Mouse (Mus musculus) urinary bladder, postnatal 36 days (tissue): ENCODE results near the gene Smim4.

ENCODE experiments used
- DNase-seq, 2 experiments: peaks; one replicate each; pipeline ENCODE4 v3.0.0; 2022; ENCODE audit warnings: low spot score in 2 of 2, mixed read lengths in 1 of 2

Gene Smim4

DNA sequence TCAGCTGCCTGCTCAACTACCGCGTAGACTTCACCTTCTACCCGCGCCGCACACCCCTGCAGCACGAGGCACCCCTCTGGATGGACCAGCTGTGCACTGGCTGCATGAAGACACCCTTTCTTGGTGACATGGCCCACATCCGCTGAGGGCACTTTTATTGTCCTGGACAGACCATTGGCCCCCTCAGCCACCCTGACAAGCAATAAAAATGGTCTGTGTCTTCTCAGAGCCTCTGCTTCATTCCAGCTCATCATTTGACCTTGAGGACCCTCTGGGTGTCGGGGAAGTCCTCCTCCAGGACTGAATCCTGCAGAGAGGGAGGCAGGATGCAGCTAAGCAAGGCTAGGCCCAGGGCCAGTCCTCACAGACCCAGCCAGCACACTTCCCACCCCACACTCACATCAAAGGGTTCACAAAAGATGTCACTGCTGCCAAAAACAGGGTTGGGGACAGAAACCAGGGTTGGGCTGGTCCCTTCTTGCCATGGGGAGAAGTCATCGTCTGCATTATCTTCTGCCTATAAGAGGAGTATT, 10.2 kb upstream of the Smim4 start:
- no peak for DNase-seq

DNA sequence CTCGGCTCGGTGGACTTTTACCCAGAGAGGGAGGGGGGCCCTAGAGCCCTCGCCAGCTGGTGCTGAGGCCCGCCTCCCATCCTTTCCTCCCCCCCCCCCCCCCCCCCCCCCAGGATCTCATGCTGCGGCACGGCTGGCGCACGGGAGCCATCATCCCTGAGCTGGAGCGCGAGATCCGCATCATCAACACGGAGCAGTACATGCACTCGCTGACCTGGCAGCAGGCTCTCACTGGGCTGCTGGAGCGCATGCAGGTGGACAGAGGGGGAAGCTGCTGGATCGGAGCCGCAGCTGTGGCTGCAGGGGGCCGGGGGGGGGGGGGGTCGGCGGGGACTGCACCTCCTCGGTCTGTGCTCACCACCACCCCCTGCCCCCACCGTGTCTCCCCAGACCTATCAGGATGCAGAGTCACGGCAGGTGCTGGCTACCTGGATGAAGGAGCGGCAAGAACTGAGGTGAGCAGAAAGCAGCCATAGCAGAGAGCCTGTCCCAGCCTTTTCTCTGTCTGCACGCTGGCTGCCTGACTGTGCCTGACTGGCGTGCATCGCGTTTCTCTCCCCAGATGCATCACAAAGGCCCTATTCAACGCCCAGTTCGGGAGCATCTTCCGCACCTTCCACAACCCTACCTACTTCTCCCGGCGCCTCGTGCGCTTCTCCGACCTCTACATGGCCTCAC, 9.6 kb upstream of the Smim4 start:
- DNase-seq: peak in 1 of 2 experiments; percentile 0

DNA sequence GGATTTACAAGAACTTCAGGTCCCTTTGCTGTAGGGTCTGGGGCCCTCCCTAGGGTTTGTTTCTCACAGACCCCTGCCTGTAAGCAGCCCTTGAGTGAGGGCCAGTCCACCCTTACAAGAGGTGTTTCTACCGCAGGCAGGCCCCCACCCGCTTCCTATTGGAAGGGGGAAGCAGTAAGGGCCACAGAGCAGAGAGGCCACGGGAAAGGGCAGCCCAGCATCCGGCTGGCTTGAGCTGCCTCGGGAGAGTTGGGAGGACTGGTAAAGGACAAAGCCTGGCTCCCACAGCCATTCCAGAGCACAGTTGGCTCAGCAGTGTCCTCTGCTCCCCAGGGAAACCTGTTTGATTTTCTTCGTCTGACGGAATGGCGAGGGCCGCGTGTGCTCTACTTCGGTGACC, 9.0 kb upstream of the Smim4 start:
- no peak for DNase-seq

DNA sequence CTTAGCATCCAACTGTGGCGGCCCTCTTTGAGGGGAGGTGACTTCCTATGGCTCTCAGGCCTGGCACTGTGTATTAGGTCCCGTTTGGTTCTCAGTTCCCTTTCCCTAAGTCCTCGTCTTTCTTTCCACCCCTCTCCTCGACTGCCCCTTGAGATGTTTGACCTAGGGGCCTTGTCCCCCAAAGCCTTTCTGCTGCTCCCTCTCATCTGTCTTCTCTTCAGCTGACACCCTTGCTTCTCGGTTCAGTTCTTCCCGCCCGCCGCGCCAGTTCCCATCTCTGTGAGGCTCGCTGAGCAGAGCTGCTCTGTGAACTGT, 8.5 kb upstream of the Smim4 start:
- DNase-seq: no peak

DNA sequence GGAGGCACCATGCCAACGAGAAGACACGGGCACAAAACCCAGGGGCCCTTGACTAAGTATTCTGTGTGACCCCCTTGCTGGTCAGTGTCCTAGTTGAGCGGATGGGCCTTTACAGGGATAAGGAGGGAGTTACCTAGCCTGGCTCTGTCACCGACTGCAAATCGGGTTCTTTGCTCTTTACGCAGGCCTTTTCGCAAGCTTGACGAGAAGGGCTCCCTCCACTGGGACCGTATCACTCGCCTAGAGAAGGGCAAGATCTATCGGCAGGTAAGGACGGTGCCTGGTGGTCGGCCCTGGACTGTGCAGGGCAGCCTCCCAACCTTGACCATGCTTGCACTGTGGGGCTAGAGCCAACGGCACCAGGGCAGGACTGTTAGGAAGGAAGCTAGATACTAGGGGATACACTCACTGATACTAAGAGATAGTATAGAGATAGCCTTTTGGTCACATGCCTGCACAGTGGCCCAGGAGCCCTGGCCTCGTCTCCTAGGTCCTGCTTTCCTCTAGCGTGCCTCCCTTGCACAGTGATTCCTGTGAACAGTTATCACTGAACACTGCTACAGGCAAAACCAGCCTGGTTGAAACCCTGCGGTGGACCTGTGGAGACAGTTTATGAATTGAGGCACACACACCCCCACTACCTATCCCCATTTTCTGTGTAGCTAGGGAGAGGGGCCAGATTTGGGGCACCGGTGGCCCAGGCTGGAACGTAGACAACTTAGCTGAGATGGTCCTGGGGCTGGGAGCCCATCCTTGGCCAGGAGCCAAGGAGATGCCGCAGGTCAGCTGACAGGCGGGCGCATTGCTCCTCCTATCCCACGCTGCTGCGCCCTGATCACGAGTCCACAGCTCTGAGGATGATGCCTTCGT, 7.9 kb upstream of the Smim4 start:
- no peak for DNase-seq

DNA sequence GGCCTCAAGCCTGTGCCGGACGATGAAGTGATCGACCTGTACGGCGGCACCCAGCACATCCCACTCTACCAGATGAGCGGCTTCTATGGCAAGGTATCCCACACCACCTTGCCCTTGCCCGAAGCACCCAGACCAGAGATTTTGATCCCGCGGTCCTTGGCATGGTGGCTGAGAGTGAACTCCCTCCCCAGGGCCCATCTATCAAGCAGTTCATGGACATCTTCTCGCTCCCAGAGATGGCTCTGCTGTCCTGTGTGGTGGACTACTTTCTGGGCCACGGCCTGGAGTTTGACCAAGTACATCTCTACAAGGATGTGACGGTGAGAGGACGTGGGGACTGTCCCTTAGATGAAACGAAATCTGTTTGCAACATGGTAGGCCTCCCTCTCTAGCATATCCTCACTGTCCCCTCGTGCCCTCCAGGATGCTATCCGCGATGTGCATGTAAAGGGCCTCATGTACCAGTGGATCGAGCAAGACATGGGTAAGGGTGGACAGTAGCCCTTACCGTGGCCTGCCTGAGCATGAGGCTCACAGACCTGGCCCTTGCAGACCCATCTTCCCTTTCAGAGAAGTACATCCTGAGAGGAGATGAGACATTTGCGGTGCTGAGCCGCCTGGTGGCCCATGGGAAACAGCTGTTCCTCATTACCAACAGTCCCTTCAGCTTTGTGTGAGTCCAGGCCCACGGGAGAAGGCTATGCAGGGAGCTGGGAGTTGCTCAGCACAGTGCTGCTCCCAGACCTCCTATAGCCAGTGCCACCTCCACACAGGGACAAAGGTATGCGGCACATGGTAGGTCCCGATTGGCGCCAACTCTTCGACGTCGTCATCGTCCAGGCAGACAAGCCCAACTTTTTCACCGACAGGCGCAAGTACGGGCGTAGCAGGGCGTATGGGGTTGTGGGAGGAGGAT, 7.0 kb upstream of the Smim4 start:
- DNase-seq: no peak

DNA sequence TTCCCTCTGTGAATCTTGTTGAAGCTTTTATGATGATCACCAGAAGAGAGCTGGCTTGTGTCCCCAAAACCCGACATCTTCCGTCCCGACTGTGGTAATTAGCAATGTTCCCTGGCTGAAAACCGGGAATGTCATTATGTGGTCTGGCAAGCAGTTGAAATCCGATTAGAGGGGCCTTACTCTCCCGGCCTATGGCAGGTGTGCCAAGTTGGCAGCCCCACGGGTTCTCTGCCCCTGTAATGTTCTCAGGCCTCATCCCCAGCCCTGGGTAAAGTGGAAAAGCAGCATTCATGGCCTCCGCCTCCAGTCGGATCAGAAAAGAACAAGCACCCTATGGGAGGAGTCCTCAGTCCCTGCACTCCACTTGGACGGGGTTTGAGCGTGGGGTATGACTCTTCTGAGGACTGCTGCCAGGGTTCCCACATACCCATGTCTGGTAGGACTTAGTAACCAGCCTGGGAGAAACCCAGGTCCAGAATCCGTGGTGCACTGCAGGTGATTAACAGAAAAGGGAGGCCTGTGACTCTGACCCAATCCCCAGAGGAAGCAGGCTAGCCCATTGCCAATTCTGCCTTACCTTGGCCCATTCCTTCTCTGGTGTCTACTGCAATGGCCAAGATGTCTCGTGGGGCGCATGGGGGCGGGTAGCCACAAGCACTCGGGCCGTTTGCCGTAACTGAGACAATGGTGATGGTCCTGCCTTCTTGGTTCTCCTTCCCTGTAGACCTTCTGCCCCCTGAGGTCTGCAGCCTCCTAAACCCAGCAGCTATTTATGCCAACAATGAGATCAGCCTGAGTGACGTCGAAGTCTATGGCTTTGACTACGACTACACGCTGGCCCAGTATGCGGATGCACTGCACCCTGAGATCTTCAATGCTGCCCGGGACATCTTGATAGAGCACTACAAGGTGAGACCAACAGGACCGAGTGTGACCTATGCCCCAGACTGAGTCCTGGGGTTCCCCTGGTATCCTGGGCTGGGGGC, 5.6 kb upstream of the Smim4 start:
- no peak for DNase-seq

DNA sequence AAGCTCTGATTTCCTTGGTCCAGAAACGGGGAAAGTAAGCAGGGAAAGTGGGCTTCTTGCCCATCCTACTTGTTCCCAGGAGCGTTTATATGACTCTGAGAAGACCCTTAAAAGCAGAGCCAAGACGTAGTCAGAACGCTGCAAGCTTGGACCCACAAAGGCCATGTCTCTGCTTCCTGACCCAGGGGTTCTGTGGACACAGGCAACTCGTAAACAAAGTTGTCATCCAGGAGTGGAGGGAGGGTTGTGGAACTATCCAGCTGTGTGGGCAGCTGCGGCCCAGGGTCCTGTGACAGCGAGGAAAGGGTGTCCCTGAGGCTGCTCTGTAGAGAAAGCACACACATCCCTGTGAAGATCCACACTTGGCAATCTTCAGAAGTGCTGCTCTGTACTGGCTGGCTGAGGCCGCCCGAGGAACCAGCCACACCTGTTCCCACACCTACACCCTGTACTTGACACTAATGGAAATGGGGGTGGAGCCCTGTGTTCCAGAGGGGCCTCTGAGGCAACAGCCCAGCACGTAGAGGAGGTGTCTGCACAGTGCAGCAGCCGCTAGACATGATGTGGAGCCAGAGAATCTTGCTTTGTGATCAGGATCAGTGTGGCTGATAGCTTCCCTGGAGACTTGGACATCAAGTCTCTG, 4.4 kb upstream of the Smim4 start:
- DNase-seq: no peak

DNA sequence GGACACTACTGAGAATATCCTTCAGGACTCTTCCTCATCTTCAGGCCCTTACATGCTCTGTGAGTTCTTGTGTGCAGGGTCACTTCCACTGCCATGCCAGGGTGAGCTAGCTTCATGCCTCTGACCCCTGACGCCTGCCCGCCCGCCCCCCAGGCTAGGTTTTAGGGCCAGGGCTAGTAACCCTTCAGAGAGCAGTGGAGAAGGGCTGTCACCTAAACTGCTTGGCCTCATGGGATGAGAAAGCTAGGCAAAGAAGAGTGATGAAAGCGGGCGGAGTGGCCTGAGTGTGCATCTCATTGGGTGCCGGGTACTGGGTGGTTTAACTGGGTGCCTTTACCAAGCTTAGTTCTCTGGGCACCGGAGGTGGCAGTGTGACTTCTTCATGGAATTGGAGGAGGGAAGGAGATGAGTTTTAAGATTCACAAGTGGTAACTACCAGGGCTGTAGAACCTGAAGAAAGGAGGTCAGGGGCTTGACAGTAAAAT, 3.8 kb upstream of the Smim4 start:
- DNase-seq: no peak

DNA sequence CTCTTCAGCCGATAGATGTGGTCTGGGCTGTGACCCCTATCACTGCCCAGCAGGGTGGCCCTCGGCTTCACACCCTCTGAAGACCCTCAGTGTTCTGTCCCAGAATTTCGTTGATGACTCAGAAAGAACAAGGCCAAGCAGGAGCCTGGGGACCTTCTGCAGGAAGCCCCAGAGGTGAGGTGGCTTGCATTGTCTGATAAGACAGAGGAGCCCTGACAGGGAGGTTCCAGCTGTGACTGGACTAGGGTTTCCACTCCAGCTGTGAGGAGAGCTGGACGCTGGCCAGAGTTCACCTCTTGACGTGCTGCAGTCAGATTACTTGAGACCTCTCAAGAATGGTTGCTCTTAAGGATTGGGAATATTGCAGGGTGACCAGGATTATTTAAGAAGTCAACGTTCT, 3.3 kb upstream of the Smim4 start:
- DNase-seq: no peak

DNA sequence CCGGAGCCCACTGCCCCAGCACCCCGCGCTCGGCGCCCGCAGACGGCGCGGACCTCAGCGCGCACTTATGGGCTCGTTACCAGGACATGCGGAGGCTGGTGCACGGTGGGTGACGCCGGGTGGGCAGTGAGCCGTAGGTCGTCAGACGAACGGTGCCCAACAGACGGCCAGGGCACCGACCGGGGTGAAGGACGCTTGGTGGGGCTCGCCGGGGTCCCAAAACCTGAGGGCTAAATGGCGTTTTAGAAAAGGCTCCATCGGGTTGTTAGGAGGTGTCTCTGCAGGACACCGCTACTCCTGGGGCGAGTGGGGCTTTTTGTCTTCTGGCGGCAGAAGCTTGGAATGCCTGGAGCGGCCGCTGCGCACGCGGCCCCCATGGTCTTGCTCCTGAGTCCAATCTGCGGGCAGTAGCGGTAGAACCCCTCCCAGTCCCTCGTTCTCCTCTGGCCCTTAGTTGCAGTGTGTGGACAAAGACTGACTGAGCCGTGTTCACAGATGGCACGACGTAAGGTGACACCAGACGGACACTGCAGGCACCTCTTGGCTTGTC, 2.6 kb upstream of the Smim4 start:
- DNase-seq: no peak

DNA sequence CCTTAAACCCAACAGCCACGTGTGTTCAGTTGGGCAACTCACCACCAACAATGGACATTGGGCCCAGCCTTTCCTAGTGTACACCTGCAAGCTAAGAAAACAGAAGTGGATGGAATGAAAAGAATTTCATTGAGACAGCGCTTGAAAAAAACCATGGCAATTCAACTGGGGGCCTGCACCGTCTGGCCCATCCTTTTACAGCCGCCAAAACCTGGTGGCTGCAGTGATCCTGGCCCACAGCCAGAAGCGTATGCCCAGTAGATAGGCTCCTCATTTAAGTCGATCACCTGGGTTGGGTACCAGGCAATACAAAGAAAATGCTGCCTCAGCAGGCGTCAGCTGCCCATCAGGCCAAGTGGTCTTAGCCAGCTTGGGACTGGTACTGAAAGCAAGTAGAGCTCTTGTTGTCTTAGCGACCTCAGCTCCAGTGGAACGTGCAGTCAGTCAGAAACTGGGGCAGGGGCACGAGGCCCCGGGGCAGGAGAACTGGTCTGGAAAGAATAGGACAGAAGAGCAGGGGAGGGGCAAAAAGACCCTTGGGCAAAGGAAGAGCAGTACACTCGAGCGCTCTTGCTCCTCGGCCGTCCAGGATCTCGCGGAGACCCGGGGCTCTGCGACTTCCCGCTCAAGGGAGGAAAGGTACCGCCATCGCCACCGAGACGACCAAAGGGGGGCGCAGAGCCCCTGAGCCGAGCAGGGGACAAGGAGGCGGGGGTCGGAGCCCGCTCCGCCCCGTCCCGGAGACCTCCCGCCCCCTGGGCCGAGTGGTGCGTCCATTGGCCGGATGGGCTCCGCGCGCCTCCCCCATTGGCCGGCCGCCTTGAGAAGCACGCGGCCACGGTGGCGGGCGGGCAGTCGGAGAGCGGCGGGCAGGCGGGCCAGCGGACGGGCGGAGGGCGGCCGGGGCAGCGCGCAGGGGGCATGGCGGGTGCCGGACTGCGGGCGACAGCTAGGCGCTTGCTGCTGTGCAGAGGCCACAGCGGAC, 1.8 kb upstream of the Smim4 start, which contains the start of gene Nt5dc2:
TSS of gene Nt5dc2 (plus strand) at position 818 of the 985 bp plus-strand sequence.
- DNase-seq: peak; percentile 73 to 85

DNA sequence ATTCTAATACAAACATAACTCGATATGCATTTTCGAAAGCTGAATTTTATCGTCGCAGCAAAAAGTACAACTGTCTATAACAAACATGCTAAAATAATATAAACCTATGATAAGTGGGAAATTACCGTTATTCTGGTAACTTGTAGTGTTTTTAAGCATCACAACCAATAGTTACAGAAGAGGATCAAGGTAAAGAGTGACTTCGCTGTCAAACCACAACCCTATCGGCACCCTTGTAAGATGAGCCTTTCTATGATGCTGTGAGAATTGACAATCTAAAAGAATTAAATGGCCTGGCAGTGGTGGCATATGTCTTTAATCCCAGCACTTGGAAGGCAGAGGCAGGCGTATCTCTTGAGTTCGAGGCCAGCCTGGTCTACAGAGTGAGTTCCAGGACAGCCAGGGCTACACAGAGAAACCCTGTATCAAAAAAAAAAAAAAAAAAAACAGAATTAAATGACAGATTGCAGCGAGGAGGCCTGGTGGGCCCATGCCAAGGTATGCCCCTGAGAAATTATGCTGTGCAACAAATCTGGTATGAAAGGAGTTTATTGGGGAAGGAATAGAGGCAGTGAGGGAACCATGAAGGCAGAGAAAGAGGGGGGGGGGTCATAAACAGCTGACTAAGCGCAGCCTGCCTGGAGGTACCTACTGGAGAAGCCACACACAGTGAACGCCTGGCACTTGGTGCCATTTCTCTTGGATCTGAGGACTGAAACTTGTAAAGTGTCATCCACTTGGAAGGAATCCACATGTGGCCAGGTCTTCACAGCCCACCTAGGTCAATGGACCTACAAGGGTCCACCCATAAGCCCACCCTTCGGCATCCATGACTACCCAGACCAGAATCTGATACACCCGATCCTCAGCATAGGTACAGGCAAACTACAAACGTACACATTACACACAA, 825 bp upstream of the Smim4 start:
- no peak for DNase-seq

DNA sequence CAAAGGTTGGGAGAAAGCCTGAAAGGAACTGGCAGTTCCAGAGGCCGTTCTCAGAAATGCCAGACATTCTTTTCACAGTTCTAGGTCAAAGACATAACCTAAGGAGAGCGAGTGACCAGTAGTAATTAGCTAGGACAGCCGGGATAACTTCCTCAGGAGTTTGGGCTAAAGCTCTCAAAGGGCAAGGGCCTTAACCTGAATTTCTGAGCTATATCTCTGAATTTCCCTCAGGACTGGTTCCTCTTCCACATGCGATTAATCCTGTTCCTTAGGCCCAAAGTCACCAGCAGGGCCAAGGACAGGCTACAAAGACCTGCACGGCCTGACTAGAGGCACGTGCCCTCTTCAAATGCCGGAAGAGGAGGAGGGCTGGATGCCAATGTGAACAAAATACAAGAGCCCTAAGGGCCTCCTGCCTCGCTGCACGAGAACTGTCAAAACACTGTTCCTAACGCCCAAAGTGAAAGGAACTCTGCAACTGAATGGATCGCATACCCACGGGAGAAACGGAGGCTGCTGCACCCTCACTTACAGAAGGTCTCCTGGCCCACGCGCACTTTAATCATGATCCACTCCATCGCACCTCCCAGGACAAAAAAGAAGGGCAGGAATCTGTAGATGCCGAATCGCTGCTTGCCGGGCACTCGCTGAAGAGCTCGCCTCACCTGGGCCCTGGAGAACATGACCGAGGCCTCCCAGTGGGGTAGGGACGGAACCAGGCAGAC, 493 bp downstream of the Smim4 start:
- DNase-seq: peak in 1 of 2 experiments; percentile 58

DNA sequence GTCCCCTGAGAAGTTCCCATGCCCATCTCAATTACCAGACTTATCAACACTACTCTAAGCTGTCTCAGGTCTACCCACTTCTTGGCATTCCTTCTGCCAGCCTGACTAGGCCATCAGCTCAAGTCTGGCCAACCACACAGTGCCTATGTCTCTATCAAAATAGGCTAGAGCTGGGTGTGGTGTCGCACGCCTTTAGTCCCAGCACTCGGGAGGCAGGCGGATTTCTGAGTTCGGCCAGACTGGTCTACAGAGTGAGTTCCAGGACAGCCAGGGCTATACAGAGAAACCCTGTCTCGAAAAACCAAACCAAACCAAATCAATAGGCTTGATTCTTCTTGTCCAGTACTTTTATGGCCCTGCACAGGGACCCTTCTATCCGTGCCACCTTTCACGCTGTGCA, 1.9 kb downstream of the Smim4 start:
- DNase-seq: no peak

DNA sequence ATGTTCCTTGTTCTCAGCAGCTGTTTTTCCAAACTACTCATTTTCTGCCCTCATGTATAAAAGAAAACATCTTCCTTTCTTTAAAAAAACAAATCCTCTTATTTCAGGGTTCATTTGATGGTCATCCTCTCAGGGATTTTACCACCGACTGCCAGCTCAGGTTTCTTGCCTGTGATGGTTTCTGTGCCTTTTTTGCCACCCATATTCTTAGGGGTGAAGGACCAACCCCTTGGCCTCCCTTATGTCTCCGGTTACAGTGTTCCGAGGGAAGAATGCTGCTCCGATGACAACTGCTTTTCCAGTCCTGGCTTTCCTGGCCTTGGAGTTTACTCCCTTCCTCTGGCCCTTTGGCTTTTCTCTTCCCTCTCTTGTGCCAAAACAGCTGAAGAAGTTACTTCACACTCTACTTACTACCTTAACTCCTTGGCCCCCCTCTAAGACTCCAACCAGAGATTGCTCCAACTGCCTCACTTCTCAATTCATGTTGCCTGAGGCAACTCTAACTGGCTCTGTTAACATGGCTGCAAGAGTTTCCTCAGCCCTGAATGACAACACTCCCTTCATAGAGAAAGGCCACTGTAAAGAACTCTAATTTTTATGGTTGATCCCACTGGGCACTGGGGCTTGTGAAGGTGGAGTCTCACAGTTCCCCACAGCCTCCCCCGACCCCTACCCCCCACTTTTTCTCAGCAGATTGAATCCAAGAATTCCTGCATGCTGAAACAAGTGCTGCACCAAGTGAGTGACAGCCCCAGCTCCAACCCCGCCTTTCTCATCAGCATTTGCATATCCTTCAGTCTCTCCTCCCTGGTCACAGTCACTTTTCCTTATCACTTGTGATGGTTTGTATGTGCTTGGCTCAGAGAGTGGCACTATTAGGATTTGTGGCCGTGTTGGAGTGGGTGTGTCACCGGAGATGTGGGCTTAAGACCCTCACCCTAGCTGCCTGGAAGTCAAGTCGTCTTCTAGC, 3.4 kb downstream of the Smim4 start:
- DNase-seq: no peak
